Comparison of ENCODE assay signal across 13 mouse cellular contexts in genomic region chr10:17795227-17795626, GRCm38 (mm10). TPM values are rescaled to one million over a fixed set of nuclear protein-coding genes. Genes with fewer than 3 reads are reported as not detected.
DNase-seq lines count a peak whose midpoint lies in the region; ATAC-seq and TF ChIP-seq lines count a peak whose summit lies in the region.
"Had no signal": no experiment of that assay in that cellular context is flagged by ENCODE, and none has a peak within 500 bp of the region (broad histone marks: within the 10 kb centered on the region; RNA-seq: fewer than 3 reads in every experiment).

No protein-coding gene starts in this region.

- no peak overlapping the region for H3K9ac ChIP-seq in heart, embryonic 11.5 days (ENCODE audit: low read depth, low read length)
- H3K9ac ChIP-seq in midbrain, embryonic 12.5 days (replicated peaks) = no peak overlapping the region
- no peak overlapping the region for H3K9ac ChIP-seq in midbrain, embryonic 15.5 days
- H3K9ac ChIP-seq in embryonic facial prominence, embryonic 15.5 days = no peak overlapping the region
- no peak overlapping the region for H3K9ac ChIP-seq in limb, embryonic 14.5 days (ENCODE audit: low read depth, low read length, severe bottlenecking)

- peak overlapping the region; percentile 98 for H3K27ac ChIP-seq in heart, embryonic 11.5 days (ENCODE audit: low read depth, low read length)
- peak overlapping the region; percentile 79 for H3K27ac ChIP-seq in midbrain, embryonic 12.5 days (replicated peaks)
- no peak overlapping the region for H3K27ac ChIP-seq in midbrain, embryonic 15.5 days
- H3K27ac ChIP-seq in embryonic facial prominence, embryonic 15.5 days (replicated peaks) = peak overlapping the region; percentile 87; the same call in 1 of the 2 replicates
- H3K27ac ChIP-seq in limb, embryonic 14.5 days (replicated peaks; ENCODE audit: low read depth, low read length) = 0 out of 2 replicates have a peak overlapping the region, but pooled peaks have one; percentile 89
- H3K27ac ChIP-seq: forebrain, embryonic 12.5 days had no signal

- peaks cover 3% of the 10 kb centered on the region; the same call in 1 of the 2 replicates for H3K36me3 ChIP-seq in heart, embryonic 11.5 days (ENCODE audit: control insufficient read depth, insufficient read depth, low read length)
- no peaks in the 10 kb centered on the region for H3K36me3 ChIP-seq in midbrain, embryonic 12.5 days
- no peaks in the 10 kb centered on the region for H3K36me3 ChIP-seq in midbrain, embryonic 15.5 days (replicated peaks)
- H3K36me3 ChIP-seq in embryonic facial prominence, embryonic 15.5 days = no peaks in the 10 kb centered on the region
- H3K36me3 ChIP-seq in limb, embryonic 14.5 days (ENCODE audit: control insufficient read depth, insufficient read depth, low read length) = no peaks in the 10 kb centered on the region
- H3K36me3 ChIP-seq: forebrain, embryonic 12.5 days had no signal

- no peaks in the 10 kb centered on the region for H3K9me3 ChIP-seq in heart, embryonic 11.5 days (replicated peaks; ENCODE audit: control insufficient read depth, low read length)
- no peaks in the 10 kb centered on the region for H3K9me3 ChIP-seq in midbrain, embryonic 12.5 days
- no peaks in the 10 kb centered on the region for H3K9me3 ChIP-seq in midbrain, embryonic 15.5 days
- no peaks in the 10 kb centered on the region for H3K9me3 ChIP-seq in embryonic facial prominence, embryonic 15.5 days (replicated peaks)
- H3K9me3 ChIP-seq in limb, embryonic 14.5 days (ENCODE audit: control insufficient read depth, low read length) = no peaks in the 10 kb centered on the region
- H3K9me3 ChIP-seq: forebrain, embryonic 12.5 days had no signal

- TF ChIP-seq POLR2A in limb, embryonic 14.5 days (IDR thresholded peaks at IDR 0.05; ENCODE audit: borderline replicate concordance, extremely low read depth, insufficient read depth, insufficient read length) = no peak

- WGBS in heart, embryonic 11.5 days (ENCODE audit: insufficient replicate concordance) = 80% methylated on average over 4 of the region's 4 CpGs
- WGBS in midbrain, embryonic 12.5 days = 78% methylated on average over 4 of the region's 4 CpGs
- WGBS in midbrain, embryonic 15.5 days = 85% methylated on average over 4 of the region's 4 CpGs
- 67% methylated on average over 4 of the region's 4 CpGs for WGBS in embryonic facial prominence, embryonic 15.5 days
- 77% methylated on average over 4 of the region's 4 CpGs for WGBS in limb, embryonic 14.5 days

- ATAC-seq in heart, embryonic 11.5 days (replicated peaks; ENCODE audit: insufficient number of reproducible peaks, low FRiP score, low TSS enrichment) = no peak
- no peak for ATAC-seq in midbrain, embryonic 12.5 days (ENCODE audit: low FRiP score, low read depth)
- no peak for ATAC-seq in midbrain, embryonic 15.5 days (replicated peaks)
- no peak for ATAC-seq in embryonic facial prominence, embryonic 15.5 days (ENCODE audit: insufficient number of reproducible peaks, low FRiP score, low TSS enrichment, low read depth)
- ATAC-seq in limb, embryonic 14.5 days (ENCODE audit: low FRiP score, low read depth) = no peak
- ATAC-seq in activated CD4-positive, CD25-positive, alpha-beta regulatory T cell, adult 4 months = no peak
- no peak for ATAC-seq in erythroblast, adult 5-6 weeks (replicated peaks; ENCODE audit: low FRiP score, poor library complexity, severe bottlenecking)

- peak overlapping the region; percentile 66 for H3K4me2 ChIP-seq in heart, embryonic 11.5 days
- no peak overlapping the region for H3K4me2 ChIP-seq in midbrain, embryonic 12.5 days (replicated peaks)
- H3K4me2 ChIP-seq in midbrain, embryonic 15.5 days = no peak overlapping the region
- no peak overlapping the region for H3K4me2 ChIP-seq in embryonic facial prominence, embryonic 15.5 days (replicated peaks)
- H3K4me2 ChIP-seq in limb, embryonic 14.5 days (replicated peaks; ENCODE audit: low read depth, low read length, severe bottlenecking) = no peak overlapping the region

- H3K4me3 ChIP-seq in heart, embryonic 11.5 days (ENCODE audit: low read depth, low read length) = no peak overlapping the region
- H3K4me3 ChIP-seq in midbrain, embryonic 12.5 days = no peak overlapping the region
- H3K4me3 ChIP-seq in midbrain, embryonic 15.5 days = no peak overlapping the region
- H3K4me3 ChIP-seq in embryonic facial prominence, embryonic 15.5 days (replicated peaks) = no peak overlapping the region
- H3K4me3 ChIP-seq in limb, embryonic 14.5 days (replicated peaks; ENCODE audit: low read length) = no peak overlapping the region

- intact Hi-C loops in heart, postnatal 14 days (cut with DNase I) = loop anchor here (5.0 kb wide), 1 partner anchor 42 kb away; no protein-coding TSS in a partner anchor

- H3K27me3 ChIP-seq in heart, embryonic 11.5 days (ENCODE audit: control insufficient read depth, insufficient read depth, low read length) = no peaks in the 10 kb centered on the region
- no peaks in the 10 kb centered on the region for H3K27me3 ChIP-seq in midbrain, embryonic 12.5 days
- H3K27me3 ChIP-seq in midbrain, embryonic 15.5 days (replicated peaks) = no peaks in the 10 kb centered on the region
- no peaks in the 10 kb centered on the region for H3K27me3 ChIP-seq in embryonic facial prominence, embryonic 15.5 days
- no peaks in the 10 kb centered on the region for H3K27me3 ChIP-seq in limb, embryonic 14.5 days (ENCODE audit: control insufficient read depth, insufficient read depth, low read length)
- H3K27me3 ChIP-seq: forebrain, embryonic 12.5 days had no signal

- 0 out of 2 replicates have a peak, but pooled peaks cover 7% of the 10 kb centered on the region for H3K4me1 ChIP-seq in heart, embryonic 11.5 days (ENCODE audit: control insufficient read depth, insufficient read depth, low read length)
- H3K4me1 ChIP-seq in midbrain, embryonic 12.5 days = peaks cover 21% of the 10 kb centered on the region; the same call in 1 of the 2 replicates
- H3K4me1 ChIP-seq in midbrain, embryonic 15.5 days = peaks cover 14% of the 10 kb centered on the region
- peaks cover 26% of the 10 kb centered on the region for H3K4me1 ChIP-seq in embryonic facial prominence, embryonic 15.5 days
- H3K4me1 ChIP-seq in limb, embryonic 14.5 days (ENCODE audit: control insufficient read depth, insufficient read depth, low read length) = peaks cover 22% of the 10 kb centered on the region

- no peak for DNase-seq in heart, postnatal 14 days
- no peak for DNase-seq in limb, embryonic 14.5 days (ENCODE audit: low spot score)
- DNase-seq: adrenal gland, postnatal 10 days; gastrocnemius, postnatal 36 days; thymus, postnatal 14 days had no signal

RNA-seq across cellular contexts. Expression of gene Txlnb, which starts 0.8 kb away (rescaled TPM):
- 37.4 and 45.2 TPM in 2 replicates for polyA plus RNA-seq in heart, embryonic 11.5 days (2014; fragmentation: Nextera tagmentation; extraction: Ambion mirVana)
- 100 to 1,000 TPM; 179 to 200 TPM for total RNA-seq in heart, postnatal 14 days (2021)
- 6.5 and 6.8 TPM in 2 replicates for polyA plus RNA-seq in midbrain, embryonic 12.5 days (2016; fragmentation: Nextera tagmentation; extraction: Ambion mirVana)
- polyA plus RNA-seq in midbrain, embryonic 15.5 days (2015; fragmentation: Nextera tagmentation; extraction: Ambion mirVana) = 0.91 and 0.96 TPM in 2 replicates
- polyA plus RNA-seq in embryonic facial prominence, embryonic 15.5 days (2015; fragmentation: Nextera tagmentation; extraction: Ambion mirVana) = 3.7 and 4.9 TPM in 2 replicates
- polyA plus RNA-seq in limb, embryonic 14.5 days (2012; rRNA removed) = 3.1 and 3.9 TPM in 2 replicates
- polyA plus RNA-seq in limb, embryonic 14.5 days (2014; fragmentation: Nextera tagmentation; extraction: Ambion mirVana) = 4.0 and 5.7 TPM in 2 replicates
- polyA plus RNA-seq in activated CD4-positive, CD25-positive, alpha-beta regulatory T cell, adult 4 months (2017; shearing (Covaris generic)) = 1 to 10 TPM; 1.2 to 2.7 TPM
- not detected in 2 replicates for total RNA-seq in erythroblast, adult 5-6 weeks (2015; ENCODE audit: low replicate concordance)
- not detected in 2 replicates for total RNA-seq in erythroblast, adult 5-6 weeks (2017; ENCODE audit: low replicate concordance)
- polyA plus RNA-seq: liver, adult 2 months had no signal
